16 mouse cellular contexts compared by ENCODE assay signal in the genomic region with DNA sequence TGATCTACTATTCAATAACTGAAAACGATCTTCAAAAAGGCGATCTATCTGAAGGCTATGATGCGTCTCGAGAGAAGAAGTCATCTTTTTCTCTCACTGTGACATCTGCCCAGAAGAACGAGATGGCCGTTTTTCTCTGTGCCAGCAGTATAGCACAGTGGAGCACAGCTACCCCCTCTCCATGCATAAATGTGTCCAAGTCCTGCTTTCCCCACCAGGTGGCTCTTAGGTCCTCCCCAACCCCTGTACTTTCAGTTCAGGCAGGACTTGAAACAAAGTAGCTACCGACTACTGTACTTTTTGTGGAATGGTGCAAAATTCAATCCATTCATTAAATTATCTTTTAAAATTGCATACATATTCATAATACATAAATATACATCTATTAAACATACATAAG.
DNase-seq lines count a peak whose midpoint lies in the region; TF ChIP-seq lines count a peak whose summit lies in the region.
"Had no signal": no experiment of that assay in that cellular context is flagged by ENCODE, and none has a peak within 500 bp of the region (broad histone marks: within the 10 kb centered on the region; RNA-seq: fewer than 3 reads in every experiment).

No protein-coding gene starts in this region.

- no peaks in the 10 kb centered on the region for H3K9me3 ChIP-seq in CH12.LX (replicated peaks; ENCODE audit: low read length)
- H3K9me3 ChIP-seq: G1E; heart, embryonic 13.5 days; hindbrain, embryonic 12.5 days; midbrain, embryonic 10.5 days had no signal

- no peaks in the 10 kb centered on the region for H3K79me2 ChIP-seq in CH12.LX (replicated peaks; ENCODE audit: control insufficient read depth, extremely low read depth, insufficient read depth, poor library complexity, severe bottlenecking)

- H3K27ac ChIP-seq in CH12.LX (ENCODE audit: insufficient read depth, low read depth): no peak overlapping the region
- H3K27ac ChIP-seq: heart, embryonic 13.5 days; hindbrain, embryonic 12.5 days; midbrain, embryonic 10.5 days had no signal

- peak; percentile 37 for DNase-seq in CD4-positive helper T cell, adult 2 months (ENCODE audit: low read depth, low spot score)
- DNase-seq in CH12.LX (ENCODE audit: extremely low read depth): peak; percentile 26
- peak; percentile 55 for DNase-seq in induced T-regulatory cell, adult 2 months (ENCODE audit: low read depth)
- peak; percentile 27 to 38 for DNase-seq in thymus, postnatal 10 days (ENCODE audit: low spot score in 2 of 2)
- no peak for DNase-seq in right cerebral cortex, postnatal 14 days
- DNase-seq in ovary, adult 18-20 months (ENCODE audit: low spot score): no peak
- DNase-seq in layer of hippocampus, adult 9-10 months (ENCODE audit: low spot score): no peak
- DNase-seq: cerebellum, adult 2 months; gastrocnemius, postnatal 14 days; kidney, adult 2 months had no signal

- no peak overlapping the region for H3K4me2 ChIP-seq in CH12.LX (ENCODE audit: insufficient read depth, low read depth, poor library complexity, severe bottlenecking)
- H3K4me2 ChIP-seq: heart, embryonic 13.5 days; hindbrain, embryonic 12.5 days; liver, embryonic 11.5 days had no signal

- TF ChIP-seq RAD21 in CH12.LX (IDR thresholded peaks at IDR 0.05; ENCODE audit: low read depth, low read length): no peak; the same call in 1 of the 2 replicates

- H3K4me1 ChIP-seq in CH12.LX (ENCODE audit: control insufficient read depth in 1 of 2, insufficient read depth in 2 of 2): peaks cover 0 to 11% of the 10 kb centered on the region in 2 experiments; a peak in 2 of 4 replicates
- H3K4me1 ChIP-seq: heart, embryonic 13.5 days; hindbrain, embryonic 12.5 days; midbrain, embryonic 10.5 days had no signal

- in situ Hi-C loops in CH12.LX (cut with MboI; ENCODE audit: low pct_ligation_motif_present, low pct_unique_long_range_greater_than_20kb, low sequenced_read_pairs): no loop called here

- H3K4me3 ChIP-seq in CH12.LX (replicated peaks in 1 of 3; ENCODE audit: low read depth in 2 of 3, low read length in 2 of 3, poor library complexity in 1 of 3): no peak overlapping the region
- H3K4me3 ChIP-seq: erythroblast, embryonic 14.5 days; heart, embryonic 13.5 days; hindbrain, embryonic 12.5 days; midbrain, embryonic 10.5 days had no signal

- H3K9ac ChIP-seq in CH12.LX (ENCODE audit: insufficient read depth, low read depth): no peak overlapping the region
- H3K9ac ChIP-seq: heart, embryonic 13.5 days; hindbrain, embryonic 12.5 days had no signal

- no peak for TF ChIP-seq POLR2A in CH12.LX (IDR thresholded peaks at IDR 0.05; ENCODE audit: low read depth, low read length)

- H3K36me3 ChIP-seq in CH12.LX (replicated peaks in 1 of 2; ENCODE audit: control insufficient read depth in 1 of 2, insufficient read depth in 1 of 2, low read length in 1 of 2): no peaks in the 10 kb centered on the region
- H3K36me3 ChIP-seq: G1E; heart, embryonic 13.5 days; hindbrain, embryonic 12.5 days; midbrain, embryonic 10.5 days had no signal

- dilution Hi-C loops in CH12.LX (cut with MboI; ENCODE audit: extremely low pct_ligation_motif_present, extremely low pct_unique_long_range_greater_than_20kb, low sequenced_read_pairs): no loop called here

- H3K27me3 ChIP-seq in CH12.LX (replicated peaks): no peaks in the 10 kb centered on the region
- H3K27me3 ChIP-seq: heart, embryonic 13.5 days; hindbrain, embryonic 12.5 days had no signal

- peak in 1 of 2 experiments; percentile 16; a peak in 2 of 4 replicates for TF ChIP-seq CTCF in CH12.LX (conservative IDR thresholded peaks at IDR 0.05 in 1 of 2, IDR thresholded peaks at IDR 0.05 in 1 of 2; ENCODE audit: low read depth in 2 of 2, low read length in 2 of 2)

- no peak for TF ChIP-seq EP300 in CH12.LX (IDR thresholded peaks at IDR 0.05; ENCODE audit: low read length)

TF ChIP-seq in CH12.LX, 34 proteins besides CTCF, POLR2A, EP300 and RAD21:
- TF ChIP-seq NELFE (IDR thresholded peaks at IDR 0.05; ENCODE audit: low read depth, low read length): no peak
- no peak for TF ChIP-seq IRF4 (IDR thresholded peaks at IDR 0.05; ENCODE audit: low read depth, low read length)
- TF ChIP-seq MAFK (IDR thresholded peaks at IDR 0.05; ENCODE audit: insufficient replicate concordance, low read length): no peak
- TF ChIP-seq MEF2A (IDR thresholded peaks at IDR 0.05; ENCODE audit: borderline replicate concordance, low read depth, low read length): no peak
- TF ChIP-seq ELF1 (IDR thresholded peaks at IDR 0.05; ENCODE audit: low read depth, low read length): no peak
- TF ChIP-seq MYC (IDR thresholded peaks at IDR 0.05; ENCODE audit: low read depth, low read length): no peak
- no peak for TF ChIP-seq ETS1 (conservative IDR thresholded peaks at IDR 0.05; ENCODE audit: low read depth, low read length)
- TF ChIP-seq ZC3H11A (IDR thresholded peaks at IDR 0.05; ENCODE audit: low read depth, low read length): no peak
- TF ChIP-seq CHD1 (IDR thresholded peaks at IDR 0.05; ENCODE audit: low read depth, low read length): no peak
- TF ChIP-seq JUN (IDR thresholded peaks at IDR 0.05; ENCODE audit: insufficient read depth, low read depth, low read length): no peak
- TF ChIP-seq ZKSCAN1 (IDR thresholded peaks at IDR 0.05; ENCODE audit: borderline replicate concordance, low read depth, low read length): no peak
- no peak for TF ChIP-seq JUND (conservative IDR thresholded peaks at IDR 0.05; ENCODE audit: low read depth, low read length)
- no peak for TF ChIP-seq POLR2AphosphoS2 (IDR thresholded peaks at IDR 0.05; ENCODE audit: low read depth, low read length)
- no peak for TF ChIP-seq TCF12 (IDR thresholded peaks at IDR 0.05; ENCODE audit: low read depth, low read length)
- TF ChIP-seq ZMIZ1 (IDR thresholded peaks at IDR 0.05; ENCODE audit: low read depth, low read length): no peak
- no peak for TF ChIP-seq CHD2 (IDR thresholded peaks at IDR 0.05; ENCODE audit: low read length)
- no peak for TF ChIP-seq USF2 (conservative IDR thresholded peaks at IDR 0.05; ENCODE audit: low read depth, low read length)
- TF ChIP-seq MXI1 (IDR thresholded peaks at IDR 0.05; ENCODE audit: low read depth, low read length): no peak
TF ChIP-seq in CH12.LX: peak in this region for 0.

Comparison
In these comparisons a context has a peak if more than half of its experiments do, and no peak if none do; other contexts are left out.
1. DNase-seq: peak in CD4-positive helper T cell, adult 2 months (single experiment), CH12.LX (single experiment), induced T-regulatory cell, adult 2 months (single experiment) and thymus, postnatal 10 days (2 of 2); none in right cerebral cortex, postnatal 14 days (single experiment), ovary, adult 18-20 months (single experiment) and layer of hippocampus, adult 9-10 months (single experiment).